Mouse (Mus musculus): ENCODE results near the gene H2-Ob. TPM values are rescaled to one million over a fixed set of nuclear protein-coding genes. Genes with fewer than 3 reads are reported as not detected.

The H2-Ob gene
- polyA plus RNA-seq, 1 experiment from 2014 or later = 0.33 TPM

DNA sequence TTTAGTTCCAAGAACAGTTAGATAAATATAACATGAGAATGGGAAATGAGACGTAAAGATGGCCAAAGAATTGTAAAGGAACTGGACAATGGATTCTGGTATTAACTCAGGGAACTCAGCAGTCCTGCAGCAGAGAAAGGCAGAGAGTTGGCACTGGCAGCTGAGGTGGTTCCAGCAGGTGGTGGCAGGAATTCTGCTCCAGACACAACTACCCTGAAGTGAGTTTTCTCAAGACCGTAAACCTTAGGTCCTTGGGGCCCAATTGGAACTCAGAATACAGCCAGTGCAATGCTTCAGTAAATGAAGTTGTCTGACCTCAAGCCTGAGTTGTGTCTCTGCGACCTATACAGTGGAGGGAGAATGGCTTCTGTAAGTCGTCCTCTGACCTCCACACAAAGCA is 55.5 kb downstream of the H2-Ob start:
- H3K4me3 ChIP-seq (ENCODE audit: inconsistent target) = no peak overlapping the region
- WGBS (ENCODE audit: missing documents) = 96% methylated on average over 4 of the region's 4 CpGs
- no peaks in the 10 kb centered on the region for H3K36me3 ChIP-seq (ENCODE audit: inconsistent target)

GRCm38 (mm10) chr17:34295307-34295706 is 56.6 kb downstream of the H2-Ob start:
- H3K79me2 ChIP-seq (ENCODE audit: inconsistent target) = no peaks in the 10 kb centered on the region
- H3K4me3 ChIP-seq (ENCODE audit: inconsistent target) = no peak overlapping the region
- no peaks in the 10 kb centered on the region for H3K36me3 ChIP-seq (ENCODE audit: inconsistent target)
- no peak overlapping the region for H3K27ac ChIP-seq

More for the DNA sequence above, 55.5 kb downstream of the H2-Ob start:
- Histone ChIP-seq H3K79me2 (ENCODE audit: inconsistent target) (no peaks in the 10 kb centered on the region), H3K27ac (no peak overlapping the region)

DNA sequence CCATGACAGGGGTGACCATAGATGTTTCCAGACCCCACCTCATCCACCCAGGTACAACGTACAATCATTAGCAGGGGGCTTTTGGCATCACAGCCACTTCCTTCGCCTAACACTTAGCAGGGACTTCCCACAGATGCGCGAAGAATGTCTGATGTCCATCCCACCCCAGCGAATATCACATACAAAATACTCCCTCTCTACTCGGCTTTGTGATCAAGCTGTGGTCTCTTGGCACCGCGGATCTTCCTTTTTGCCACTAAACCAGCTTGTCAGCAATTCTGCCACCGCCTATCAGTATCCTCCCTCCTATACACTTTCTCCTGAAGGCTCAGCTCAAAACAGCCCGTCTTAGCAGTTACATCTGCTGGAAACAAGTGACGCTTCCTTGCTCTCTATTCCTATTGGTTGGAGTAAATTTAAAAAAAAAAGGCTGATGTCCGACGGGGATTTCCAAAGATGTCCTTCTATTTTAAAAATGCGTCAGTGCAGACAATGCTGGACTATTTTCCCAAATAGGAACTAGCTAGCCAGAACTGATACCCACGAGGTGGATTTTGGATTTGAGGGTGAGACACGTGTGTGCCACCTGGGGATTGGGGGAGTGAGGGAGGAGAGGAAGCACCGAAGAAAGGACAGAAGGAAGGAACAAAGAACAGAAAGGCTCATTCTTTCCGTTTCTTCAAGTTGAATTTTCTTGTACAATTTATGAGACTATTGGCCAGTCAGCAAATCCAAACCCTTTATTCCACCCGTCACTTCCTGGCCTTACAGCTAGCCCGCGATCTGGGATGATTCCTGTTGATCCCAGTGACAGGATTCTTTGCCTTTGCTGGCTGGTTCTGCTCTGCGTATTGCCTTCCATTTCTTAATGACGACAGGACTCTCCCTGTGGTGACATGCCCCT is 57.4 kb downstream of the H2-Ob start:
- Histone ChIP-seq H3K27ac (no peak overlapping the region), H3K36me3 (ENCODE audit: inconsistent target) (no peaks in the 10 kb centered on the region), H3K79me2 (ENCODE audit: inconsistent target) (no peaks in the 10 kb centered on the region), H3K4me3 (ENCODE audit: inconsistent target) (no peak overlapping the region)
- WGBS (ENCODE audit: missing documents) = 34% methylated on average over 23 of the region's 23 CpGs

DNA sequence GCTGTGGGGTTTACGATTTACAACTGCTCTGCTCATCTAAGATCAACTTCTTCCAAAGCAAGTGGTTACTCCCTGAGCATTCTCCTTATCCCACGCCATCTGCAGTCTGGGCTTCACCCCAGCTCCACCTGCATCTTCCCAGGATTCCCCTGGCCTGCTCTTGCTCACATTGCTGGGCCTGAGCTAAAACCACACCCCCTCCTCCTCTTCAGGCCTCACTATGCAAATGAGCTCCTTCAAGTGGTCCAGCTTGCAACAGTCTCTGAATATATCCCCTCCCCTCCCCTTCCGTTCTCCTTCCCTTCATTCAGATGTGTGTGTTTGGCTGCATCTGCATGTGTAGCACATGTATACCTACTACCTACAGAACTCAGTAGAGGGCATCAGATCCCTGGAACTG is 60.7 kb downstream of the H2-Ob start:
- no peak overlapping the region for H3K4me3 ChIP-seq (ENCODE audit: inconsistent target)
- H3K79me2 ChIP-seq (ENCODE audit: inconsistent target) = no peaks in the 10 kb centered on the region
- H3K27ac ChIP-seq = no peak overlapping the region
- 92% methylated on average over 2 of the region's 3 CpGs for WGBS (ENCODE audit: missing documents)
- no peaks in the 10 kb centered on the region for H3K36me3 ChIP-seq (ENCODE audit: inconsistent target)

- WGBS (ENCODE audit: missing documents) = 92% methylated on average over 6 of the region's 8 CpGs
Observed at GRCm38 (mm10) chr17:34300071-34300470, 61.4 kb downstream of the H2-Ob start.

GRCm38 (mm10) chr17:34300691-34301566 is 62.2 kb downstream of the H2-Ob start:
- no peaks in the 10 kb centered on the region for H3K79me2 ChIP-seq (ENCODE audit: inconsistent target)
- H3K27ac ChIP-seq = no peak overlapping the region
- no peak overlapping the region for H3K4me3 ChIP-seq (ENCODE audit: inconsistent target)
- no peaks in the 10 kb centered on the region for H3K36me3 ChIP-seq (ENCODE audit: inconsistent target)
- 86% methylated on average over 23 of the region's 23 CpGs for WGBS (ENCODE audit: missing documents)

More at GRCm38 (mm10) chr17:34300071-34300470, 61.4 kb downstream of the H2-Ob start:
- Histone ChIP-seq H3K4me3 (ENCODE audit: inconsistent target) (no peak overlapping the region), H3K27ac (no peak overlapping the region), H3K79me2 (ENCODE audit: inconsistent target) (no peaks in the 10 kb centered on the region), H3K36me3 (ENCODE audit: inconsistent target) (no peaks in the 10 kb centered on the region)

DNA sequence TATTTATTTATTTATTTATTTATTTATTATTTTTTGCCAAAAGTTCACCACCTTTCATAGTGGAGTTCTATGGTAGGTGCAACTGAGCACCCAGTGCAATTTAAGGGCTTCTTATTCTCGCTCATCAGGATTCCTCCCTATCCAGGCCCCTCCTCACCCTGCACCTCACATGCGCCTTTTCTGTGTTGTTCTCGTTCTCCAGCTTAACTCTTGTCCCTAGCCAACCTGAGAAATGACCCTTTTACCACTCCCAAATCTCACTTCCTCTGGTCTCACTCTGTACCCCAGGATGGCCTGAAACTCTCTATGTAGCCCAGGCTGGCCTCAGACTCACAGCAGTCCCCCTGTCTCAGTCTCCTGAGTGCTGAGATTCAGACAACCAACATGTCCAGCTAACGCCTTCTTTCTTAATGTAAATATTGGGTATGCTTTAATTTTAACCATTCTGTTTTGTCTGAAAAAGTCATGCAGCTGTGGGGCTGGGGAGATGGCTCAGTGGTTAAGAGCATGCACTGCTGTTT is 63.0 kb downstream of the H2-Ob start:
- 94% methylated on average over 4 of the region's 4 CpGs for WGBS (ENCODE audit: missing documents)
- no peaks in the 10 kb centered on the region for H3K79me2 ChIP-seq (ENCODE audit: inconsistent target)
- no peak overlapping the region for H3K27ac ChIP-seq
- no peaks in the 10 kb centered on the region for H3K36me3 ChIP-seq (ENCODE audit: inconsistent target)
- H3K4me3 ChIP-seq (ENCODE audit: inconsistent target) = no peak overlapping the region

DNA sequence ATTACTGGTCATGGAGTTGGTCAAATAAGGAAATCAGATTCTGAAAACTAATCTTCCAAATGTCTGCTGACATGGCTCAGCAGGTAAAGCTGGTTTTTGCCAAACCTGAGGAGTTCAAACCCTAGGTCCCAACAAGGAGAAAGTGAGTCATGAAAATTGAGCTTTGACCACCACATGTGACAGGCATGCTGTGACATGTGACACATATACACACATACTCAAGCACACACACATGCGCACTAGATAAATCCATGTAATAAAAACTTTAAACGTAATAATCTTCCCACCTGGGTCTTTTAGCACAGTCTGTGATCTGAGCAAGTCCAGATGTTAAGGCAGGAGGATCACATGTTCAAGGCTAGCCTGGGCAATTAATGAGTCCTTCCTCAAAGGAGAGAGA is 65.1 kb downstream of the H2-Ob start:
- no peak overlapping the region for H3K4me3 ChIP-seq (ENCODE audit: inconsistent target)
- no peaks in the 10 kb centered on the region for H3K79me2 ChIP-seq (ENCODE audit: inconsistent target)
- no peak overlapping the region for H3K27ac ChIP-seq
- WGBS (ENCODE audit: missing documents) = 80% methylated on average over 1 of the region's 2 CpGs
- H3K36me3 ChIP-seq (ENCODE audit: inconsistent target) = no peaks in the 10 kb centered on the region

Other genes with a start within 250 kb of the H2-Ob start
- 2,418 to 4,239 TPM (median 2,994 TPM) in 3 replicates for gene H2-K1, start 238.6 kb upstream of the H2-Ob start, polyA plus RNA-seq (2018)
- gene Ring1, start 214.2 kb upstream of the H2-Ob start, polyA plus RNA-seq (2018) = 12.0 to 17.2 TPM (median 17.1 TPM) in 3 replicates
- 28.2 to 38.3 TPM (median 35.6 TPM) in 3 replicates for gene H2-Ke6, start 210.8 kb upstream of the H2-Ob start, polyA plus RNA-seq (2018)
- 67.7 to 120 TPM (median 117 TPM) in 3 replicates for gene Slc39a7, start 207.2 kb upstream of the H2-Ob start, polyA plus RNA-seq (2018)
- 15.5 to 33.4 TPM (median 20.0 TPM) in 3 replicates for gene Rxrb, start 207.1 kb upstream of the H2-Ob start, polyA plus RNA-seq (2018)
- gene Col11a2, start 199.5 kb upstream of the H2-Ob start, polyA plus RNA-seq (2018) = 0.79 to 1.6 TPM (median 1.2 TPM) in 3 replicates
- 0.25 to 1.4 TPM (median 0.62 TPM) in 3 replicates for gene H2-Oa, start 146.6 kb upstream of the H2-Ob start, polyA plus RNA-seq (2018)
- 19.1 to 57.0 TPM (median 47.3 TPM) in 3 replicates for gene H2-DMa, start 119.4 kb upstream of the H2-Ob start, polyA plus RNA-seq (2018)
- 130 to 435 TPM (median 155 TPM) in 3 replicates for gene Brd2, start 116.3 kb upstream of the H2-Ob start, polyA plus RNA-seq (2018)
- gene H2-DMb2, start 95.6 kb upstream of the H2-Ob start, polyA plus RNA-seq (2018) = 1.2 to 2.2 TPM (median 1.8 TPM) in 3 replicates
- 26.4 to 54.6 TPM (median 34.2 TPM) in 3 replicates for gene H2-DMb1, start 85.8 kb upstream of the H2-Ob start, polyA plus RNA-seq (2018)
- gene Tap1, start 51.4 kb upstream of the H2-Ob start, polyA plus RNA-seq (2018) = 42.0 to 121 TPM (median 79.2 TPM) in 3 replicates
- gene Psmb9, start 51.1 kb upstream of the H2-Ob start, polyA plus RNA-seq (2018) = 38.9 to 88.0 TPM (median 49.9 TPM) in 3 replicates
- 147 to 329 TPM (median 288 TPM) in 3 replicates for gene Psmb8, start 41.2 kb upstream of the H2-Ob start, polyA plus RNA-seq (2018)
- gene Tap2, start 35.4 kb upstream of the H2-Ob start, polyA plus RNA-seq (2018) = 26.1 to 58.7 TPM (median 37.6 TPM) in 3 replicates
- 88.0 to 180 TPM (median 145 TPM) in 3 replicates for gene H2-Ab1, start 18.8 kb downstream of the H2-Ob start, polyA plus RNA-seq (2018)
- 116 to 315 TPM (median 141 TPM) in 3 replicates for gene H2-Aa, start 48.9 kb downstream of the H2-Ob start, polyA plus RNA-seq (2018)
- 73.4 to 224 TPM (median 73.4 TPM) in 3 replicates for gene H2-Eb1, start 67.0 kb downstream of the H2-Ob start, polyA plus RNA-seq (2018)
- 0.08 to 0.53 TPM (median 0.17 TPM) in 3 replicates for gene H2-Eb2, start 86.8 kb downstream of the H2-Ob start, polyA plus RNA-seq (2018)
- gene Btnl2, start 115.9 kb downstream of the H2-Ob start, polyA plus RNA-seq (2018) = 0.12 to 0.34 TPM (median 0.14 TPM) in 3 replicates
- gene Btnl1, start 138.2 kb downstream of the H2-Ob start, polyA plus RNA-seq (2018) = not detected in 3 replicates
- 0.40 TPM in 1 of 3 replicates, not detected in the others for gene BC051142, start 159.9 kb downstream of the H2-Ob start, polyA plus RNA-seq (2018)
- gene Btnl4, start 238.4 kb downstream of the H2-Ob start, polyA plus RNA-seq (2018) = 0.16 TPM in 1 of 3 replicates, not detected in the others

Measured in macrophage (primary cell).